Mouse (Mus musculus) embryonic facial prominence, embryonic 13.5 days (tissue): ENCODE measurements around the gene Tet3. TPM values are rescaled to one million over a fixed set of nuclear protein-coding genes. Genes with fewer than 3 reads are reported as not detected.
A peak's percentile ranks its signal among the peaks of the same experiment; 100 is the strongest.

Experiments
- ATAC-seq: fragments of 200-750 bp; cut with Nextera tagmentation; 2 replicates; pipeline ENCODE4 v1.8.0; 2017; ENCODE audit warnings: low read depth; ENCODE audit not compliant: insufficient number of reproducible peaks, insufficient read depth, low FRiP score, low TSS enrichment
- H3K27ac ChIP-seq: fragments of 300-500 bp; sonication (generic); 2 replicates; pipeline ENCODE4 v1.5.1; 2015; ENCODE audit warnings: moderate library complexity, mild to moderate bottlenecking, inconsistent platforms
- H3K27me3 ChIP-seq: fragments of 300-500 bp; sonication (generic); 2 replicates; pipeline ENCODE4 v1.6.1; 2015; ENCODE audit warnings: mild to moderate bottlenecking, inconsistent platforms
- H3K36me3 ChIP-seq: fragments of 300-500 bp; sonication (generic); 2 replicates; pipeline ENCODE4 v1.6.1; 2015; ENCODE audit warnings: mild to moderate bottlenecking, inconsistent platforms
- H3K4me1 ChIP-seq: fragments of 300-500 bp; sonication (generic); 2 replicates; pipeline ENCODE4 v1.6.1; 2015; ENCODE audit warnings: inconsistent platforms
- H3K4me2 ChIP-seq: fragments of 300-500 bp; sonication (generic); 2 replicates; pipeline ENCODE4 v1.6.1; 2015; ENCODE audit warnings: moderate library complexity, mild to moderate bottlenecking, inconsistent platforms
- H3K4me3 ChIP-seq: fragments of 300-500 bp; sonication (generic); 2 replicates; pipeline ENCODE4 v1.5.1; 2015; ENCODE audit warnings: mild to moderate bottlenecking, inconsistent platforms
- H3K9ac ChIP-seq: fragments of 300-500 bp; sonication (generic); 2 replicates; pipeline ENCODE4 v1.6.1; 2015; ENCODE audit warnings: mild to moderate bottlenecking, inconsistent platforms
- H3K9me3 ChIP-seq: fragments of 300-500 bp; sonication (generic); 2 replicates; pipeline ENCODE4 v1.6.1; 2016; ENCODE audit warnings: inconsistent platforms
- WGBS: fragments of 180-500 bp; shearing (Covaris S2); methylation state at CpG from one replicate; pipeline ENCODE4 v1.1.7; 2015; ENCODE audit warnings: mixed read lengths; 5-methylcytosine and 5-hydroxymethylcytosine counted together
- polyA plus RNA-seq: library from polyadenylated mRNA; unstranded; fragments of >200 nt; fragmentation: Nextera tagmentation; extraction: Ambion mirVana; gene quantifications from 2 replicates; pipeline ENCODE4 v1.2.1, GENCODE M21; 2015

Gene Tet3
- polyA plus RNA-seq, 1 experiment from 2014 or later: 59.6 TPM

- H3K4me1 ChIP-seq: no peaks in the 10 kb centered on the region
- H3K9ac ChIP-seq: no peak overlapping the region
- no peaks in the 10 kb centered on the region for H3K9me3 ChIP-seq
- no peak overlapping the region for H3K4me3 ChIP-seq
- H3K4me2 ChIP-seq: no peak overlapping the region
- 80% methylated on average over 9 of the region's 9 CpGs for WGBS
- peaks cover 9% of the 10 kb centered on the region; the same call in 1 of the 2 replicates for H3K36me3 ChIP-seq
- no peak for ATAC-seq
- no peak overlapping the region for H3K27ac ChIP-seq
- H3K27me3 ChIP-seq: no peaks in the 10 kb centered on the region
These were observed 14.4 kb upstream of the Tet3 start for GRCm38 (mm10) chr6:83473240-83473639.

GRCm38 (mm10) chr6:83471739-83472138, 12.9 kb upstream of the Tet3 start:
- no peak for ATAC-seq

DNA sequence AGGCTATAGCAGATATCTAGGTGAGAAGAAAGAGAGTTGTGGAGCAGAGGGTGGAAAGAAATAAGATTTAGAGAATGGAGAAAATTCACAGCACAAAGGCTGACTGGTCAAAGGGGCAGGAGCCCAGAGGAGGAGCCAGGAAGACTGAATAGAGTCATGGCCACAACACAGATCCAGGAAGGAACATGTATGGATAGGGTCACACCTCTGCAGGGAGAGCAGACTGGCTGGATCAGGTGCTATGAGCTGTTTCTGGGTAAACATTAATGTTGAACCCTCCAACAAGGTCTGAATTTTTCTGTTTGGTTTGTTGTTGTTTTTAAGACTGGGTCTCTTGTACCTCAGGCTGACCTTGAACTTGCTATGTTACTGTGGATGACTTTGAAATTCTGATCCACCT, 5.1 kb upstream of the Tet3 start:
- Histone ChIP-seq H3K4me1 (no peaks in the 10 kb centered on the region; the same call in 1 of the 2 replicates), H3K9me3 (no peaks in the 10 kb centered on the region; the same call in 1 of the 2 replicates), H3K27me3 (no peaks in the 10 kb centered on the region), H3K9ac (no peak overlapping the region), H3K27ac (no peak overlapping the region), H3K36me3 (no peaks in the 10 kb centered on the region), H3K4me3 (no peak overlapping the region), H3K4me2 (no peak overlapping the region)
- ATAC-seq: no peak

More at GRCm38 (mm10) chr6:83471739-83472138, 12.9 kb upstream of the Tet3 start:
- Histone ChIP-seq H3K27ac (no peak overlapping the region), H3K9ac (no peak overlapping the region), H3K9me3 (no peaks in the 10 kb centered on the region), H3K4me3 (no peak overlapping the region), H3K4me1 (no peaks in the 10 kb centered on the region), H3K36me3 (peaks cover 2% of the 10 kb centered on the region; the same call in 1 of the 2 replicates), H3K4me2 (no peak overlapping the region), H3K27me3 (no peaks in the 10 kb centered on the region)
- 80% methylated on average over 7 of the region's 7 CpGs for WGBS

GRCm38 (mm10) chr6:83456984-83457810, 1.7 kb downstream of the Tet3 start:
- Histone ChIP-seq H3K4me1 (peaks cover 42% of the 10 kb centered on the region), H3K27ac (peak overlapping the region; percentile 92), H3K4me2 (peak overlapping the region; percentile 94), H3K4me3 (peak overlapping the region; percentile 79), H3K9me3 (no peaks in the 10 kb centered on the region), H3K27me3 (no peaks in the 10 kb centered on the region), H3K36me3 (no peaks in the 10 kb centered on the region), H3K9ac (peak overlapping the region; percentile 95)
- peak; percentile 75; the same call in 1 of the 2 replicates for ATAC-seq
- WGBS: 2% methylated on average over 32 of the region's 33 CpGs

DNA sequence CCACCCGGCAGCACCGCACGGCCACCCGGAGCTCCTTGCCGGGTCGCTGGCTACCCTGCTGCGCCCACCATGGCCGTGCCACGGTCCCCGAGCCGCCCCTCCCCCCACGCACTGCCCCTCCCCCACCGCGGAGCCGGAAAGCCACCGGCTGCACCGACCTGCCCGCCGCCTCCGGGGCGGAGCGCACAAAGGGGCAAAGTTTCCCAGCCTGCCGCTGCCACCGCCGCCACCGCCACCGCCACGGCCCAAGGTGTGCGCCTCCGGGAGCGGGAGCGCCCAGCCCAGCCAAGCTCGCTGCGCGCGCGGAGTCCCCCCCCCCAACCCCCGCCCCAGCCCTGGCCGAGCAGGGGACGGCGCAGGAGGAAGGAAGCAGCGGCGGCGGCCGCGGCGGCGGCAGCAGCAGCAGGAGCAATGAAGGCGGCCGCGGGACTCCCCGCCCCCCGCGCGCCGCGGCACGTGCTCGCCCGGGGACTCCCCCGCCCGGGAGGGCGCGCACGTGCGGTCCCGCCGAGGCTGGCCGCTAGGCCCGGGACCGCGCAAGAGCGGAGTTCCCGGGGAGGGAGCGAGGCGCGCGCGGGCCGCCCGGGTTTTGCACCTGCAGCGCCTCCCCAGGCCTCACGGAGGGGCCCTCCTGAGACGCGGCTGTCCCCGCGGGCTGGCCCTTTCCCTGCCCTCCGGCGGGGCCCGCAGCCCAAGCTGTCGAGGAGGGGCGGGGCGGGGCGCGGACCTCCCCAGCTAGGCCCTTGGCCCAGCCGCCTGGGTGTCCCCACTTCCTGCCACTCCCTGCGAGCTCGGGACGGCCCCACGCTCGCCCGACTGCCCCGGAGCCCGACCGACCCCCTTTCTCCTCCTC, 2.5 kb downstream of the Tet3 start:
- Histone ChIP-seq H3K27ac (peak overlapping the region; percentile 92), H3K9me3 (no peaks in the 10 kb centered on the region), H3K27me3 (no peaks in the 10 kb centered on the region), H3K4me3 (peak overlapping the region; percentile 79), H3K36me3 (no peaks in the 10 kb centered on the region), H3K4me2 (peak overlapping the region; percentile 94), H3K4me1 (peaks cover 50% of the 10 kb centered on the region), H3K9ac (peak overlapping the region; percentile 95)
- under 1% methylated on average over 57 of the region's 105 CpGs for WGBS
- ATAC-seq: peak; percentile 76

GRCm38 (mm10) chr6:83455328-83456130, 3.4 kb downstream of the Tet3 start:
- Histone ChIP-seq H3K4me3 (peak overlapping the region; percentile 79), H3K9me3 (no peaks in the 10 kb centered on the region), H3K4me2 (peak overlapping the region; percentile 94), H3K36me3 (peaks cover 4% of the 10 kb centered on the region; the same call in 1 of the 2 replicates), H3K9ac (peak overlapping the region; percentile 95), H3K27me3 (no peaks in the 10 kb centered on the region), H3K4me1 (peaks cover 58% of the 10 kb centered on the region), H3K27ac (peak overlapping the region; percentile 92)
- WGBS: 2% methylated on average over 26 of the region's 41 CpGs
- no peak; the same call in 1 of the 2 replicates for ATAC-seq

DNA sequence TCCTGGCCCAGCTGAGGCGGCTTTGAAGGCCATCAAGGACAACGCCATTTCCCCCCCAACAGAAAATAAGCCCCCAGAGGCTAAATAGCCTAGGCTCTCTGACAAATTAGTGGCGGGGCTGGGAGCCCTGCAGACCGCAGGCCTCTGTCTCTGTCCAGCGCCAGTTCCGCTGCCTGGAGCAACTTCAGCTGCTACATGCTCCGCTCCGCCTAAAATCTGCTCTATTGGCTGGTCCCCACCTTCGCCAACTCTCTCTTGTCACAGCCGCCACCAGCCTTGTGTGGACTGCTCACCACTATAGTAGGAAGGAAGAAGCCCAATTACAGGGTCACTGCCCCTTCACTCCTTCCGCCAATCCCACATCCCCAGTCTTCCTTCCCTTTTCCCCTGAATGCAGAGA, 5.2 kb downstream of the Tet3 start:
- H3K9me3 ChIP-seq: no peaks in the 10 kb centered on the region
- peak overlapping the region; percentile 64; the same call in 1 of the 2 replicates for H3K27ac ChIP-seq
- H3K4me3 ChIP-seq: peak overlapping the region; percentile 79
- H3K9ac ChIP-seq: peak overlapping the region; percentile 95
- H3K4me1 ChIP-seq: peaks cover 77% of the 10 kb centered on the region
- 14% methylated on average over 11 of the region's 11 CpGs for WGBS
- peak overlapping the region; percentile 94 for H3K4me2 ChIP-seq
- H3K36me3 ChIP-seq: peaks cover 20% of the 10 kb centered on the region
- ATAC-seq: no peak
- no peaks in the 10 kb centered on the region for H3K27me3 ChIP-seq

DNA sequence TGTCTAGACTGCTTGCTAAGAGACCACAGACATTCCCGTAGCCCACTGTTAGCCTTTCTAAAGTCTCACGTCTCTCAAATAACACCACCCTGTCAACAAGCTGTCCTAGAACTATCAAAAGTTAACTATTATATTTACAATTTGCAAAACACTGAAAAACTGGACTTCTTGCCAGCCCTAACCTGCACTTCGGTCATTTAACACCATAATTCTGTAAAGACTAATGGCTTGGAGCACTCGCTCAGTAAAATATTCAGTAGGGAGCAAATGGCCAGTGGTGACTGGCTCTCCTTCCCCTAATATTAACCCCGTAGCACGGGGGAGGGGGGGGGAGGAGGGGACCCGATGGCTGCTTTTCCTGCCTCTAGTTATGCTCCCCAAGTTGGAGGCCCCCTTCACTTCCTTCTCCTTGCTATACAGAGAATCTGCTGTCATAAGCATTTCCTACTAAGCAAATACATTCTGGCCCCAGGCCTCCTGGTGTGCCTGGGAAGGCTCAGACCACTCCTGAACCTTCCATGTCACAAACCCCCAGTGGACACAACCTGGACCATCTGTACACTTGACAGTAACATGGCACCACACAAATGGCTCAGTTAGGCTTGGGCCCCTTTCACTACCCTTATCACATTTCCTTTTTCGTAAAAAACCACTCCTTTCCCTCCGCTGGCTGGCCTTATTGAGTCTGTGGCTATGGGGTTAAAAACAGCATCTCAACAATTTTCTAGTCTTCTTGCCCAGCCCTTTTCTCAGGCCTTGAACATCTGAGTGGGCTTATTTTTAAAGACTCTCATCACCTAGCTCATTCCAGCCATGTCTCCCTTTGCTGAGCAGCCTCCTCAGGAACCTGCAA, 8.2 kb downstream of the Tet3 start:
- no peak for ATAC-seq
- Histone ChIP-seq H3K27ac (0 out of 2 replicates have a peak overlapping the region, but pooled peaks have one; percentile 44), H3K4me3 (no peak overlapping the region), H3K4me1 (peaks cover 89% of the 10 kb centered on the region), H3K9me3 (no peaks in the 10 kb centered on the region), H3K9ac (no peak overlapping the region), H3K27me3 (no peaks in the 10 kb centered on the region), H3K4me2 (peak overlapping the region; percentile 40; the same call in 1 of the 2 replicates), H3K36me3 (peaks cover 44% of the 10 kb centered on the region)
- 60% methylated on average over 9 of the region's 9 CpGs for WGBS

- no peak overlapping the region for H3K27ac ChIP-seq
- H3K36me3 ChIP-seq: peaks cover 53% of the 10 kb centered on the region
- H3K4me2 ChIP-seq: no peak overlapping the region
- ATAC-seq: no peak
- no peaks in the 10 kb centered on the region for H3K9me3 ChIP-seq
- H3K4me1 ChIP-seq: peaks cover 90% of the 10 kb centered on the region
- no peak overlapping the region for H3K9ac ChIP-seq
- H3K4me3 ChIP-seq: no peak overlapping the region
- WGBS: 74% methylated on average over 3 of the region's 3 CpGs
- H3K27me3 ChIP-seq: no peaks in the 10 kb centered on the region
These were observed 9.4 kb downstream of the Tet3 start for GRCm38 (mm10) chr6:83449440-83449839.

DNA sequence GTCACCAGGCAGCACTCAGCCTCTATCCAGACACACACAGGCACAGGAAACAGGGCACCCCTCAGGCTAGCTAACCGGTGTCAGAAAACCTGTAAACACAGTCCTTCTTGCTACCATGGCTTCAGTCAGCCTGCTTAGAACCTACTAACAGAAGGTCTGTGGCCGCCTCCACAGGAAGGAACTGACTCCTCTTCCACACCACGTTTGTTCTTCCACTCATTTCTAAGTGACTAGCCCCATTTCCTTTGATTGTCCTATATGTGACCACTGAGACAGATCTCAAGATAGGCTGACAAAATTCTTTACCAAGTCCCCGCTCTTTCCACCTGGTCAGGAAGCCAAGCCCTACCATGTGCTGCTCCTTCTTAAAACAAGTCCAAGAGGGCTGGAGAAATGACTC, 10.0 kb downstream of the Tet3 start:
- WGBS: 81% methylated on average over 4 of the region's 4 CpGs
- ATAC-seq: no peak
- Histone ChIP-seq H3K9ac (no peak overlapping the region), H3K36me3 (peaks cover 53% of the 10 kb centered on the region), H3K27me3 (no peaks in the 10 kb centered on the region), H3K4me2 (no peak overlapping the region), H3K4me3 (0 out of 2 replicates have a peak overlapping the region, but pooled peaks have one; percentile 1), H3K27ac (no peak overlapping the region), H3K4me1 (peaks cover 90% of the 10 kb centered on the region), H3K9me3 (no peaks in the 10 kb centered on the region)
